23 mouse cellular contexts compared by ENCODE assay signal in genomic region chr6:94651541-94651940, GRCm38 (mm10).
"Had no signal": no experiment of that assay in that cellular context is flagged by ENCODE, and none has a peak within 500 bp of the region (broad histone marks: within the 10 kb centered on the region; RNA-seq: fewer than 3 reads in every experiment).

No protein-coding gene starts in this region.

- ATAC-seq: intestine, postnatal 0 days; liver, postnatal 0 days; midbrain, embryonic 13.5 days; midbrain, embryonic 16.5 days had no signal

- H3K4me3 ChIP-seq: kidney, embryonic 15.5 days; limb, embryonic 10.5 days; limb, embryonic 13.5 days; lung, embryonic 15.5 days; megakaryocyte, embryonic 14.5 days; midbrain, embryonic 10.5 days; midbrain, embryonic 13.5 days; myocyte; neural tube, embryonic 13.5 days; stomach, embryonic 15.5 days had no signal

- DNase-seq: kidney, adult 2 months; kidney, postnatal 10 days; kidney, postnatal 36 days; liver, postnatal 0 days; lung, postnatal 10 days; lung, postnatal 36 days; retina, postnatal 1 day; right cerebral cortex, postnatal 25 days; spleen, adult 18-20 months had no signal

- H3K4me2 ChIP-seq: kidney, embryonic 15.5 days; limb, embryonic 13.5 days; liver, embryonic 11.5 days; lung, embryonic 15.5 days; midbrain, embryonic 13.5 days; neural tube, embryonic 13.5 days; stomach, embryonic 15.5 days had no signal

- H3K36me3 ChIP-seq: kidney, embryonic 15.5 days; lung, embryonic 15.5 days; midbrain, embryonic 13.5 days; neural tube, embryonic 13.5 days had no signal

- H3K27ac ChIP-seq: kidney, embryonic 15.5 days; limb, embryonic 13.5 days; liver, embryonic 14.5 days; lung, embryonic 15.5 days; midbrain, embryonic 10.5 days; midbrain, embryonic 13.5 days; neural tube, embryonic 13.5 days; stomach, embryonic 15.5 days had no signal

- H3K27me3 ChIP-seq: kidney, embryonic 15.5 days; limb, embryonic 13.5 days; lung, embryonic 15.5 days; midbrain, embryonic 13.5 days; neural tube, embryonic 13.5 days; stomach, embryonic 15.5 days had no signal

- H3K9ac ChIP-seq: kidney, embryonic 15.5 days; limb, embryonic 13.5 days; liver, embryonic 14.5 days; liver, postnatal 0 days; lung, embryonic 15.5 days; midbrain, embryonic 13.5 days; neural tube, embryonic 13.5 days; stomach, embryonic 15.5 days had no signal

- H3K9me3 ChIP-seq: kidney, embryonic 15.5 days; limb, embryonic 10.5 days; limb, embryonic 13.5 days; lung, embryonic 15.5 days; megakaryocyte, embryonic 14.5 days; midbrain, embryonic 10.5 days; midbrain, embryonic 13.5 days; neural tube, embryonic 13.5 days; stomach, embryonic 15.5 days had no signal
